Mouse (Mus musculus) lung, postnatal 10 days (tissue): ENCODE data around the gene Mesp1.

Source experiments
- DNase-seq: peaks from one replicate; pipeline ENCODE4 v3.0.0; 2021

Mesp1 gene

GRCm38 (mm10) chr7:79793688-79794087, at the start of gene Mesp1:
TSS of gene Mesp1 (minus strand) at chr7:79793788.
- no peak for DNase-seq

GRCm38 (mm10) chr7:79842163-79842562, 48.6 kb upstream of the Mesp1 start:
- DNase-seq = no peak

- no peak for DNase-seq
Measured at GRCm38 (mm10) chr7:79837247-79837646, 43.7 kb upstream of the Mesp1 start.

DNA sequence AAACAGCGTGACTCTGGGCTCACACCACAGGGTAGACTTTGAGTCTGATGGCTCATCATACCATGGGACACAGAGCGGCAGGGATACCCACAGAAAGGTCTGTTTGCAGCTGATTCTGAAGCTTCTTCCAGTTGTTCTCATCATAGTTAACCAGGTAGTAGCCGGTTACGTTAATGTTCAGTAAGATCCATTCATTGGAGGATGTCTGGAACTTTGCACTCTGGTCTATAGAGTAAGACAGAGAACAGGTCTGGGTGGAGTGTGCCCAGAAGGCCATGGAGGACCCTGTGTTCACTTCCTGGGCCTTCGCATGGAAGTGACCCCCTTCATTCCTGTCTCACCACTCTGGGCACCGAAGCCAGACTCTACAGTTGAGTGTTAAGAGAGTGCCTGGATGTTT, 41.6 kb upstream of the Mesp1 start:
- DNase-seq = no peak

GRCm38 (mm10) chr7:79832980-79833379, 39.4 kb upstream of the Mesp1 start:
- DNase-seq = no peak

- peak; percentile 77 for DNase-seq
Measured at GRCm38 (mm10) chr7:79831585-79831984, 38.0 kb upstream of the Mesp1 start.

DNA sequence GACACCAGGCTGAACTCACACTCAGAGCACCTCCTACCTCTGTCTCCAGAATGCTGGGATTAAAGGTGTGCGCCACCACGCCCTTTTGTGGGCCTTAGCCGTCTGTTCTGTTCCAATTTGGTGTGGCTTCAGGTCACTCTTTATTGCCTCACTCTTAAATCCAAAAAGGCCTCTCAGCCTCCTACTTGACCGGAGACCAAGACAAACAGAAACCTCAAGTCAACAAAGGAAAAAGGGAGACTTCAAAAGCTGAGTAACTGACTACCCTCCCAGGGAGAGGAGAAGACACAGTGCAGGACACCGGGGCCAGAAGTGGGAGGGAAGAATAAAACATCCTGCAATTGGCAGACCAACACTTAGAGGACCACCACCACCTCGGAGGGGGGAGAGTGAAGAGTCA, 37.6 kb upstream of the Mesp1 start:
- peak; percentile 57 for DNase-seq

DNA sequence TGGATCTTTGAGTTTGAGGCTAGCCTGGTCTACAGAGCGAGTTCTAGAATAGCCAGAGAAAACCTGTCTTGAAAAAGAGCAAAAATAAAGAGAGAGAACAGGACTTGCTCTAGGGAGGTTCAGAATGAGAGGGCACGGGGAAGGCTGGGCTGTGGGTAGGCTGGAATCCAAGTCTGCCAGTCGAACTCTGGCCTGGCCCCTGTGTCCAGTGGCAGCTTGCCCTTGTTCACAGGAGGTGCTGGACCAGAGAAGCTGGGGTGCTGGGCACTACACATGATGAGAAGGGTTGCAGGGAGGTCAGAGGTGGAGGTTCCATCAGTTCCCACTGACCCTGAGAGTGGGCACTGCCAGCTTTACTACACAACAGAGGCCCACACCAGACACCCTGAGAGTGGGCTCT, 34.8 kb upstream of the Mesp1 start:
- DNase-seq = no peak

- peak; percentile 55 for DNase-seq
Measured at GRCm38 (mm10) chr7:79822092-79822695, 28.6 kb upstream of the Mesp1 start.

- no peak for DNase-seq
Measured at GRCm38 (mm10) chr7:79819996-79820395, 26.4 kb upstream of the Mesp1 start.

GRCm38 (mm10) chr7:79819515-79819914, 25.9 kb upstream of the Mesp1 start:
- DNase-seq = no peak

DNA sequence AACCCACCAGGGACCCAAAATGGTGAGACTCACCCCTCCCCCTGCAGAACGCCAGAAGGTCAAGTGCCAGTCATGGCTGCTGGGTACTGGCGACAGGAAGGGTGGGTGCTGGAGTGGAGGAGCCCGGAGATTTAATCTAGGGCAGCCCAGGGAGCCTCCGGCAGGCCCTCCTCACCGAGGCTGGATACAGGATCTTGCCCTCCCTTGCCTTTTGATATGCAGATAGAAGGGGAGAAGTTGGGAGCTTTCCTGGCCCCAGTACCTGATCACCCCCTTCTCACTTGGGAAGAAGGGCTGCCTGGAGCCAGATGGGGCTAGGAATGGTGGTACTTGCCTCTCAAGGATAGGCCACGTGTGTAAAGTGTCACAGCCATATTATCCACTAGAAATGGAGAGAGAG, 24.7 kb upstream of the Mesp1 start:
- DNase-seq = peak; percentile 33

- no peak for DNase-seq
Measured at GRCm38 (mm10) chr7:79813409-79813808, 19.8 kb upstream of the Mesp1 start.

DNA sequence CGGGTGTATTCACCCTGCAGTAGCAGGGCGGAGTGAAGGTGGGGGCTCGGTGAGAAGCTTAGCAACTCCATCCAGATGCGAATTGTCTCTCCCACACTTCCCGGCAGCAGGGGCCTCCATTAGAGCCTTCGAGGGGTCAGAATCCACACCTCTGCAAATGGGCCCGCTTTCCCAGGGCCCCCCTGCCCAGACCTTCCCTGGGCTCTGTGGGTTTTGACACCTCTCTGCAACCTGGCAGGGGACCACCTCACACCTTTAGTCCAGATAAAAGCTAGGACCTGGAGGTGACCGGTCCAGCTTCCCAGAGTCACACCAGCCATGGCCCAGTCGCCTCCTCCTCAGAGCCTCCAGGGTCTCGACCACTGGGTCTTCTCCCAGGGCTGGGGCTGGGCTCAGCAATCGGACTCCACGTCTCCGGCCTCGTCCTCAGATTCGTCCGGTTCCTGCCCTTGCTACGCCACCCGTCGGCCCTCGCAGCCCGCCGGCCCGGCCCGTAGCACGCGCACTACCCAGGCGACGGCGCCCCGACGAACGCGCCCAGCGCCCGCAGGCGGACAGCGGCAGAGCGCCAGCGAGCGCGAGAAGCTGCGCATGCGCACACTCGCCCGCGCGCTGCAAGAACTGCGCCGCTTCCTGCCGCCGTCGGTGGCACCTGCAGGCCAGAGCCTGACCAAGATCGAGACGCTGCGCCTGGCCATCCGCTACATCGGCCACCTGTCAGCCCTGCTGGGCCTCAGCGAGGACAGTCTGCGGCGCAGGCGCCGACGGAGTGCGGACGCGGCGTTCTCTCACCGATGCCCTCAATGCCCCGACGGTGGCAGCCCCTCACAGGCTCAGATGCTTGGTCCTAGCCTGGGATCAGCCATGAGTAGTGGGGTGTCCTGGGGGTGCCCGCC, 17.3 kb upstream of the Mesp1 start, which contains the start of gene Mesp2:
Mesp2 (plus strand) TSS at position 117 of the 896 bp plus-strand sequence.
- DNase-seq = peak; percentile 81

DNA sequence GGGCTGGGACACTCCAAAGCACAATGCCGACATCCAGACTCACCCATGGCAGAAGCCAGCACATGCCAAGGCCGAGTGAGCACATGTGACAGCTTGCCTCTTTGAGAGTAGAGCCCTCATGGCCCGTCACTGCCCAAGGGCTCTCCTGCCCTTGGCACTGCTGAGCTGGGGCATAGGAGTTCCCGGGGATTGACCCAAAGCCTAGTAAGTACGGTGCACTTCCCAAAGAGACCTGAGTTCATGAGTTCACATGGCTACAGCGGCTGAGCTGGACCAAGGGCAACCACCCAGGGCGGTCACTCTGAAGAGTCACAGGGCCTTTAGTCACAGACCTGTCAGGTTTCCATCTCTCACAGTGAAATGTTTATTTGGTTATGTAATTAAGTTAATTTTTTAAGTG, 15.0 kb upstream of the Mesp1 start:
- no peak for DNase-seq

GRCm38 (mm10) chr7:79803887-79804286, 10.3 kb upstream of the Mesp1 start:
- peak; percentile 50 for DNase-seq

GRCm38 (mm10) chr7:79802037-79802436, 8.4 kb upstream of the Mesp1 start:
- no peak for DNase-seq

GRCm38 (mm10) chr7:79801391-79801790, 7.8 kb upstream of the Mesp1 start:
- DNase-seq = peak; percentile 56

- no peak for DNase-seq
Measured at GRCm38 (mm10) chr7:79800336-79800735, 6.7 kb upstream of the Mesp1 start.

GRCm38 (mm10) chr7:79799506-79799905, 5.9 kb upstream of the Mesp1 start:
- no peak for DNase-seq

DNA sequence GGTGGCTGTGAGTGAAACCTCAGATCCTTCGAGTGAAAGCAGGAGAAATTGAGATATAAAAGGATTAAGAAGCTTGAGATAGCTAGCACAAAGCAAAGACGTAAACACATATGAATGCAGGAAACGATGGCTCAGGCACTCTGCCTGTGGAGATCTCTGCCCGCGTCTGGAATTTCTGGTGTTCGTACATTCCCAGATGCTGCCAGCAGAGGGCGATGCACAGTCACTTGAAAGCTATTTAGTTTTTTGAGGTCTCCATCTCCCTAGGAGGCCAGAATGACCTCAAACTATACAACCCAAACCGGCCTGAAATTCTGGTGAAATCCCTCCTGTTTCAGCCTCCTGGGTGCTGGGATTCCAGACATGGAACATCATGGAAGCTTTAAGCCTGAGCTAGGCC, 5.5 kb upstream of the Mesp1 start:
- DNase-seq = peak; percentile 88

DNA sequence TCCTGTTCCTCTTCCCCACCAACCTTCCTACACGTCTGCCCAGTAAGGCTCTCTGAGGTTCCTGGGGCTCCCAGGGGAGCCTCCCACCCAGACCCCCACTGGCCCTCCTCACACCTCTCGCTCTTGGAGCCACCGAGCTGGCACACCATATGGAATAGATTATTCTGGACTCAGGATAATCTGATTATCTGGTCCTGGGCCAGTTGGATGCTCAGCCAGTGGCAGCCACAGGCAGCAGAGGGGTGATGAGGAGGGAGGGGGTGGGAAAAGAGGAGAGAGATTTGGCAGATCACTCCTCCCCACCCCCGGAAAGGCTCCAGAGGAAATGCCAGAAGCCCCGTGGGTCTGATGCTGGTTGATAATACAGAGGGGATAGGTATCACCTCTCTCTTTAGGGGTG, 5.0 kb upstream of the Mesp1 start:
- DNase-seq = no peak

DNA sequence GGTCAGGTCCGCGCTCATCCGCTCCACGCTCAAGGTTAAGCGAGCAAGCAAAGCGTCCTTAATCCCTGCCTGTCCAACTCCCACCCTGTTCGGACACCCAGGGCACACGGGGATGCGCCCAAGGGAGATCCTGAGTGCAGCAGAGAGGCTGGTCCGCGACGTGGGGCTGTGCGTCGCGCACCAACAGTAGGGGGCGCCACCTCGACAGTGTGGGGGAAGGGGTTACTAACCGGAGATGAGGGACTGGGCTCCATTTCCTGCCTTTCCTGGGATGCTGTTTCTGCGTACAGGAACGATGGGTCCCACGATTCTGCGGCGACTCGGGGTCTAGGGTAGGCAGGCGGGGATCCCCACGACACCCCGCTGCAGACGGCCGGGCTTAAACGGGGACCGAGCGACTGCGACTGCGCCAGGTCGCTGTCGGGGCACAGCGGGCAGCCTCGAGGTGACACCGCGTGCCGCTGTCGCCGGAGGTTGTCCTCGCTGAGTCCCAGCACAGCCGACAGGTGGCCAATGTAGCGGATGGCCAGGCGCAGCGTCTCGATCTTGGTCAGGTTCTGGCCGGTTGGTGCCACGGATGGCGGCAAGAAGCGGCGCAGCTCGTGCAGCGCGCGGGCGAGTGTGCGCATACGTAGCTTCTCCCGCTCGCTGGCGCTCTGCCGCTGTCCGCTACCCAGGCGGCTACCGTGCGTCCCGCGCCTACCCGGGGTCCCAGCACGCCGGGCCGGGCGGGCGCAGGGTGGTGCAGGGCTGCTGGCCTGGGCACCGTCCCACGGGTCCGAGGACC, 760 bp downstream of the Mesp1 start:
- peak; percentile 47 for DNase-seq
